Mouse (Mus musculus) right cerebral cortex, postnatal 36 days (tissue): ENCODE results near the gene Msto1.
"Not testable (repeated sequence)": the region's sequence is repeated elsewhere in the genome, so short reads cannot be mapped to it uniquely, and the experiment has no call there.

Experiments used
- DNase-seq, 2 experiments: peaks; one replicate each; pipeline ENCODE4 v3.0.0; 2022; ENCODE audit warnings: low spot score in 2 of 2, mixed read lengths in 1 of 2

Msto1 gene

DNA sequence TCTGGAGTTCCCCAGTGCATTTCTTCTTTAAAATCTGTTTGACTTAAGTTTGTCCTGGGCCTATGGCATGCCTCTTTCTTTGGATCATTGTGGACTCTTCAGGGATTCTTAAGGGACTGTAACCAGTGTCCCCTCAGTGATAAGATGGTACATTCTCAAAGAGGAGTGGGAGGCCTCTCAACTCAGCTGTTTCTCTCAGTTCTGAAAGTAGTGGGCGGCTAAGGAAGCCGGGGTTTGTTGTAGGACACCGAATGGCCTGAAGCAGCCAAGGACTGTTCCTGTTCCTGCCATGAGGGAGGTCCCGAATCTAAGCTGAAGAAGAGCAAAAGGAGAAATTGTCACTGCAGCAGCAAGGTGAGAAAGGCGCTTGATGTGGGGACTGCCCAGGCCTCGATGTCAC lies 8.6 kb downstream of the Msto1 start:
- no peak for DNase-seq

DNA sequence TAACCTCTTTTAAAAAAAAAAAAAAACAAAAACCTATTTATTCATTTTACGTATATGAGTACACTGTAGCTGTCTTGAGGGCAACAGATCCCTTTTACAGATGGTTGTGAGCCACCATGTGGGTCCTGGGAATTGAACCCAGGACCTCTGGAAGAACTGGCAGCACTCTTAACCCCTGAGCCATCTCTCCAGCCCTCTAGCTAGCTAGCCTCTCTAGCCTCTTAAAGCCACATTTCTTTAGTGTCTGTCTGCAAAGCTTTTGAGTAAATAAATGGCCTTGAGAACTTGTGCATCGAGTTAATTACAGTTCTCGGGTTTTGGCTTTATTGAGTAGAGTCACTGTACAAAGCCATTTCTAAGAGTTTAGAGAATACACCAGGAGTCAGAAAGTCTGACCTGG lies 9.0 kb downstream of the Msto1 start:
- DNase-seq, result no peak

DNA sequence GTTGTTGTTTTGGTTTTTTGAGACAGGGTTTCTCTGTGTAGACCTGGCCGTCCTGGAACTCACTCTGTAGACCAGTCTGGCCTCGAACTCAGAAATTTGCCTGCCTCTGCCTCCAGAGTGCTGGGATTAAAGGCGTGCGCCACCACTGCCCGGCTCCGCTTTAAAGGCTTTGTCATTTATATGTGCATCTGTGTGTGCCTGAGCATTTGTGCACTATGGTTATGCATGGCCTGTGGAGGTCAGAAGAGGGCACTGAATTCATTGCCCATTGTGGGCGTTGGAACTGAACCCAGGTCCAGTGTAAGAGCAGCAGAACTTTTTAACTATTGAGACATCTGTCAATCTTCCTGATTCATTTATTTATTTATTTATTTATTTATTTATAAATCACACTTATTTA lies 20.8 kb downstream of the Msto1 start:
- not testable (repeated sequence) for DNase-seq

DNA sequence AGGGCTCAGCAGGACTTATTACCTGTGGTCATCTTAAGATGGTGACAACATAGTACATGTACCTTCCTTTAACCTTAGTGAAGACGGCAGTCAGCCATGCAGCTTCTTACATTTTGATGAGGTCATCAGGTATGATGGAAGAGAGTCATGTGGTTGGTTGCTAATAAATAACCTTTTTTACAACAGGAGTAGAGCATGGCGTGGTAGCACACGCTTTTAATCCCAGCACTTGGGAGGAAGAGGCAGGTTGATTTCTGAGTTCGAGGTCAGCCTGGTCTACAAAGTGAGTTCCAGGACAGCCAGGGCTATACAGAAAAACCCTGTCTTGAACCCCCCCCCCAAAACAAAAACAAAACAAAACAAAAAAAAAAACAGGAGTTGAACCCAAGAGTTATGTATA lies 31.3 kb downstream of the Msto1 start:
- DNase-seq, result not testable (repeated sequence)

DNA sequence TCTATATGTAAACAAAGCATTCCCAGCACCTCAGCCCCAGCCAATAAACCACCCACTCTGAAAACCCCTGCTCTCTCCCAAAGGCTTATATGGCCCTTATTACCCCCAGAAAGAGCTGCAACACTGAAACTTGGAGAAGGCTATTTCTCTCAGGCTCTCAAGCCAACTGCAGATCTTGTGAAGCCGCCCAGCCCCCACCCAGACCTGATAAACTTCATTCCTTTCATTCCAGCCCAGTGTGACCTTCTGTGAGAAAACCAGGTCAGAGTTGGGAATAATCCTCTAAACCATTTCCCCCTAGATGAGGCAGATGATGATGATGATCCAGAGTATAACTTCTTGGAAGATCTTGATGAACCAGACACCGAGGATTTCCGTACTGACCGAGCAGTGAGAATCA lies 45.4 kb downstream of the Msto1 start:
- DNase-seq, result not testable (repeated sequence)

DNA sequence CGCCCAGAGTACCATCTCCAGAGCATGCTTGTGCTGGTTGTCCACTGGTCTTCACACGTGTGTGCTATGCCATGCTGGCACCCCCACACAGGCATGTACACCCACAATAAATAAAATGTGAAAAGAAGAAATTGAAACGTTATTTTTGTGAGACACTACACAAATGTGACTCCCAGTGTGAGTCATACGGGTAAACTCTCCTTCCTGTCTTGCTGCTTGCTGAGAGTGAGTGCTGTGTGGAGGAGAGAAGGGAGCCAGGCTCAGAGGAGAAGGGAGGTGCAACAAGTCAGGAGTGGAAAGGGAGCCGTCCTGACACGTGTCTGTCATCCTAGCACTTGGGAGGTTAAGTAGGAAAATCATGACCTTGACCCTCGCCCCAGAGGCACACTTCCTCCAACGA lies 46.6 kb downstream of the Msto1 start:
- DNase-seq, result not testable (repeated sequence)

DNA sequence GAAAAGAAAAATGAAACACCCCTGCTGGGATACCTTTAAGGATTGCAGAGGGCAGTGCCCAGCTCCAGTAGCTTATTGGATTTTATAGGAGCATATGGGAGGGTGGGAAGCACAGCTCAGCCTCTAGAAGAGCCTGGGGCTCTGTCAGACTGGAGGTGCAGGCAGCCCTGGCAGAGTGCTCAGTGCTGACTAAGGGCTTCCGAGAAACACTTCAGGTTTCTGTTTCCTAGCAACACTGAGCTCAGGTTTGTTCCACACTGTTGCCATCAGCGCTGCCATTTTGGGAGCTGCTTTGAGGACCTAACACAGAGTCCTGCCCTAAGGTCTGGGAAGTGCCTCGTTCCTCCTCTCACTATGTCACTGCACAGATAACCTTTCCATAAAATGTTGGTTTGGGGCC lies 47.1 kb downstream of the Msto1 start:
- DNase-seq, result not testable (repeated sequence)

DNA sequence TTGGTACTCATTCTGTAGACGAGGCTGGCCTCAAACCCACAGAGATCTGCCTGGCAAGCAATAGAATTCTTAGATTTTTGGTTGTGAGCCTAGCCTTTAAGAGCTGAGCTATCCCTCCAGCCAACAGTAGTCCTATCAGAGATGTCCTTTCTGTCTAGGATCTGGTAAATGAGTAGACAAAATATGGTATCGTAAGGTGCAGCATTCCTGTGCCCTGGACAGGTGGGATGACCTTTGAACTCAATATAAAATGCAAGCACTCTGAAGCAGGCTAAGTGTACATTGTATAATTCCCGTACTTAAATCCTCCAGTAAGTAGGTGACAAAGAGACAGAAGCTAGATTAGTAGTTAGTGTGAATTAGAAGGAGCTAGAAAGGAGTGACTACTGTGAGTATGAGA lies 51.7 kb downstream of the Msto1 start:
- DNase-seq, result no peak

DNA sequence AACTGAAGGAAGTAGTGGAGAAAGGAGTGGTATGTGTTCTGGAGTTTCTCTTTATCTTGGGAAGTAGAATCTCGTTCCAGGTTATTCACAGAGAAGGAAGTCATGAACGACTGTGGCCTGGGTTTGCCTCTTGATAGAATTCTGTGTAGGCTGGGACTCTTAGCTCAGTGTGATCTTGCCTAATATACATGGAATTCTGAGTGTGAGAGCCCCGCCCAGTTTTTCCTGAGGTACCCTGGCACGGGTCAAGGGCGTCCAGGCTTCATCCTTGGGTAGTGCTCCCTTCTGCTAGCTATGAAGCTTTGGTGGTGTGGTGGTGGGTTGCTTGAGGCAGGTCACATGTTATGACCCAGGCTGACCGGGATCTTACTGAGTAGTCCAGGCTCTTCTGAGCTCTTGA lies 58.0 kb downstream of the Msto1 start:
- no peak for DNase-seq
